Comparison of ENCODE assay signal across 8 mouse cellular contexts in the genomic region with DNA sequence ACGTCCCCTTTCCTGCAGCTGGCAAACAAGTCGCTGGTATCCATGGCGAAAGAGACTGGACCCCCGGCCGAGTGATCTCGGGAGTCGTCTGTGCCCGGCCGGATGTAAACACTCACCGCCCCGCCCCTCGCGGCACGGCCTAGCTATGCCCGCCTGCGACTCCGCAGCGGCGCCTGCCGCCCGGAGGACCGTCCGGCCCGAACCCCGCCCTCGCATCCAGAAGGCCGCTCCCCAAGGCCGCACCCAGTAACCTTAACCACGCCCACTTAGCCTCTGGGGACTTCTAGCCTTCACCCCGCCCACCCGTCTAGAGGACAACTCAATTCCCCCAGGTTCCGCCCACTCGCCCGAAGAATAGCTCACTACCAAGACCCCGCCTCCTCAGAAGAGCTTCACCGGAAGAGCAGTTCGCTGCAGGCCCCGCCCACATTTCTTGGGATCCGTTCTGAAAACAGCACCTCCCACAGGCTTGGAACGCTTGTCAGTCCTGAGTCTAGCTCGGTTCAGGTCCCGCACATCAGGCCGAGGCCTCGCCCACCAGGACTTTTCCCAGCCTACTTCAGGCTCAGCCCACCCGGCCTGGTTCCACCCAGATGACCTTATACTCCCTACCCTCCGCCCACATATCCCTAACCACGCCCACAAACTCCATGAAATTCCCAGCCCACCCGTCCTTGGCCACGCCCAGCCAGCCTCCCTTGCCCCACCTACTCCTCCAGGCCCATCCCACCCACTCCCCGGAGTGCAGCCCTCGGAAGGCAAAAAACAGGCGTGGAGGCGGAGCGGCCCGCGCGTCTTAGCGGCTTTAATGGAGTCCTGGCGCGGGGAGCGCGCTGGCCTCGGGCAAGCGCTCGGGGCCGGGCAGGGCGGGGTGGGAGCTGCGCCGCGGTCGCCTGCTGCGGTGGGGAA. TPM values are rescaled to one million over a fixed set of nuclear protein-coding genes. Genes with fewer than 3 reads are reported as not detected.
DNase-seq lines count a peak whose midpoint lies in the region; ATAC-seq lines count a peak whose summit lies in the region.

A gene (minus strand): TSS at position 204 of the 909 bp plus-strand sequence.

- peak within 1 kb of the TSS; percentile 94 for H3K9ac ChIP-seq in lung, embryonic 16.5 days (ENCODE audit: low read length)

- H3K9me3 ChIP-seq in lung, embryonic 16.5 days (ENCODE audit: control insufficient read depth, low read length): no peaks in the 10 kb centered on the region

- WGBS in lung, embryonic 16.5 days: under 1% methylated on average over 71 of the region's 72 CpGs

- H3K4me2 ChIP-seq in lung, embryonic 16.5 days (ENCODE audit: low read depth, low read length): peak within 1 kb of the TSS; percentile 82

- peak; percentile 96 for DNase-seq in MEL-GATA-1-ER (ENCODE audit: extremely low read depth, low read depth)
- DNase-seq in cerebellum, adult 8-10 months: peak; percentile 99
- peak; percentile 99 for DNase-seq in forelimb bud, embryonic 11.5 days (ENCODE audit: low read depth, low spot score)
- peak; percentile 99 for DNase-seq in layer of hippocampus, adult 9-10 months (ENCODE audit: low spot score)
- peak; percentile 89 for DNase-seq in ovary, postnatal 10 days (ENCODE audit: low spot score)
- peak; percentile 94 to 96 for DNase-seq in thymus, postnatal 10 days (ENCODE audit: low spot score in 2 of 2)

- H3K27me3 ChIP-seq in lung, embryonic 16.5 days (ENCODE audit: control insufficient read depth, insufficient read depth, low read depth, low read length): no peaks in the 10 kb centered on the region

- peaks cover 14% of the 10 kb centered on the region for H3K4me1 ChIP-seq in lung, embryonic 16.5 days (replicated peaks; ENCODE audit: control insufficient read depth, insufficient read depth, low read length)

- peaks cover 16% of the 10 kb centered on the region for H3K36me3 ChIP-seq in lung, embryonic 16.5 days (ENCODE audit: control insufficient read depth, insufficient read depth, low read length)

- peak; percentile 80 to 85 for ATAC-seq in hematopoietic stem cell, adult 5-6 weeks (replicated peaks in 1 of 2; ENCODE audit: insufficient read depth in 1 of 2, low FRiP score in 2 of 2, low TSS enrichment in 1 of 2, low read depth in 1 of 2, poor library complexity in 2 of 2, severe bottlenecking in 2 of 2)
- ATAC-seq in lung, embryonic 16.5 days (ENCODE audit: low read depth): peak; percentile 97

- peak within 1 kb of the TSS; percentile 95 for H3K4me3 ChIP-seq in lung, embryonic 16.5 days (ENCODE audit: low read length)

- H3K27ac ChIP-seq in lung, embryonic 16.5 days (ENCODE audit: low read length): peak within 1 kb of the TSS; percentile 92

RNA-seq across cellular contexts. Expression of the gene that starts here (rescaled TPM):
- 51.2 and 82.1 TPM in 2 replicates for total RNA-seq in hematopoietic stem cell, adult 5-6 weeks (2017)
- 49.5 and 50.4 TPM in 2 replicates for polyA plus RNA-seq in lung, embryonic 16.5 days (2015; fragmentation: Nextera tagmentation; extraction: Ambion mirVana)

Comparison
In these comparisons a context has a peak if more than half of its experiments do, and no peak if none do; other contexts are left out.
1. Peak in every context shown above with its lines: DNase-seq, ATAC-seq, H3K4me3 ChIP-seq and H3K27ac ChIP-seq.